Mouse (Mus musculus): ENCODE results near the gene Gm14408.
"Not testable (repeated sequence)": the region's sequence is repeated elsewhere in the genome, so short reads cannot be mapped to it uniquely, and the experiment has no call there.

Gene Gm14408

DNA sequence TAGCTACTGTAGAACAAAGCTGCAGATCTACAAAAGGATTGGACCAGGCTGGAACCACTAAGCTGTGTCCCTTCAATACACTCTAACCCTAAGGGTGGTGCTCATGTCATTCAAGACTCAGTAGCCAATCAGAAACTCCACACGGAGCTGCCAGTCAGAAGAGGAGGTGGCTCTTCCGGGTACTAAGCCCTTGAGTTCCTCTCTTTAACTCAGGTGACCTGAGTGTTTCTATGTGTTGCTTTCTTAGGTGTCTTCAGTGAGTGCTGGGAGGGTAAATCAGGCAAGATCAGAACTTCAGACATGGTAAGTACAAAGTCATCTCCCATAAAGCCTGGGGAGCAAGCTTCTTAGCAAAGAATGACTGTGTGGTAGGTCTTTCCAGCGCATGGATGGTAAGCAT is at the start of gene Gm14408:
Gm14408 (plus strand) TSS at position 301 of the 400 bp plus-strand sequence.
- not testable (repeated sequence) for DNase-seq (ENCODE audit: low spot score in 2 of 2)

DNA sequence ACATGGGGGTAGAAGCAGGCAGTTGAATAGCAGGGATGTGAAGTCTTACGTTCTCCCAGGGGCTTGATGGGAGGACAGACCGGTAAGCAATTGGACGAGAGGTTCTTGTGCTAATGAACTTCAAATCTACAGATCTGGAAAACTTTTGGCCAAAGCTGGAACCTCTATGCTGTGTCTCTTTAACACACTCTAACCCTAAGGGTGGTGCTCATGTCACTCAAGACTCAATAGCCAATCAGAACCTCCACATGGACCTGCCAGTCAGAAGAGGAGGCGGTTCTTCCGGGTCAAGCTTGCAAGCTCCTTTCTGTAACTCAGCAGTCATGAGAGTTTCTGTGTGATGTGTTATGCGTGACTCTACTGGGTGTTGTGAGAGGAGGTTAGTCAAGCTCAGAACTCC is 32.6 kb upstream of the Gm14408 start, which contains the start of gene Gm14295:
Gm14295 (plus strand) TSS at position 301 of the 400 bp plus-strand sequence.
- not testable (repeated sequence) for DNase-seq (ENCODE audit: low spot score in 2 of 2)

DNA sequence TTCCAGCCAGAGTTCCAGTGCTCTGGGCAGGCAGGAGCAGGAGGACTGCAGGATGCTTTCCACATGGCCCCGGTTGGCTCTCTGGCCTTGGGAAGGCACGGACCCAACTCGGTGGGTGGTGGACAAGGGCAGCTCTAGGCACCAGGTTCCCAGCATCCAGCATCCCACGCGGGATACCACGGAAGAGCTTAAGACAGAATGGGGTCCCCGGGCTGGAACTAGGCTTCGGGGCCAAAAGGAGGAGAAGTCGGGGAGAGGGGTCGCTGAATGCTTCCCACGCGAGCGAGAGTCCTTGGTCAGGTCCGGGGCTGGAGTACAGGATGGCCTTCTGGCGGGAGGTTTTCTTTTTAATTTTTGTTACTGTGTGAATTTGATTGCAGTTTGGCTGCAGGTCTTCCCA is 32.2 kb upstream of the Gm14408 start:
- DNase-seq (ENCODE audit: low spot score in 2 of 2): not testable (repeated sequence)
